Mouse (Mus musculus) T-cell, adult 2 months (primary cell): Measurements from ENCODE around the gene Rragd.

Source experiments
- DNase-seq: peaks from one replicate; pipeline ENCODE4 v3.0.0; 2022; ENCODE audit warnings: low spot score

The Rragd gene

GRCm38 (mm10) chr4:33049601-33050000 is 66.8 kb downstream of the Rragd start:
- DNase-seq: no peak

DNA sequence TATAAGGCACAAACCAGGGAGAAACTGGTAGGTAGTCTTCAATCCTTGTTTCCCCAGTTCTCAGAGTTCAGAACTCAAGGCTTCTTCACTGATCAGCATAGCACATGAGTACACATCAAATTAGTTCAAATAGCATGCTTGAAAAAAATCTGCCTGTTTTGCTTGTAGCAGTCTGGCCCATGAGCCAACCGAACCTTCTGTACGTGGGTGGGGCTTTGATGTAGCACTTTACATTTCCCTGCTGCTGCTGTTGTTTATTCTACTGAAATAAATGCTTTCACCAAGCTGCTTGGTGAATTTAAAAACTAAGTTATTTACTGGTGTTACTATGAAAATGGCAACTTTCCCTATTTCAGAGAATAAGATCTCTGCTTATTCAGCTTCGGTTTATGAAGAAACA is 69.2 kb downstream of the Rragd start:
- DNase-seq: no peak

DNA sequence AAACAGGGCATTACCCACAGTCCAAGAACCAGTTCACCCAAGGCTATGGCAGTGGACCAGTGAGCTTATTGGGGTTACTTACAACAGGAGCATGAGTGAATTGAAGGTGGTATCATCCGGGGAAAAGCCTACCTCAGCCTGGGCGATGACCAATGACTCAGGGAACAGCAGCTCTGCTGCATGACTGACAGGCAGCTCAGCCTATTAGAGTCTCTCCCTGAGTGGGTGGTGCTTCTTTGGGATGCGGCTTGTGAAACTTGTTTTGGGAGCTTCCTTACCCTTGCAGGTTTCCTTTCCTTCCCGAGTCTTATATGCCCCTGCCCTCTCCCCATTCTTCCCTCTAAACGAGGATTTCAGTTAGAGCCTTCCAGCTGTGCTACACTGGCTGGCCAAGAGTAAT is 69.8 kb downstream of the Rragd start:
- no peak for DNase-seq

GRCm38 (mm10) chr4:33054426-33054825 is 71.6 kb downstream of the Rragd start:
- DNase-seq: no peak

- no peak for DNase-seq
Observed at GRCm38 (mm10) chr4:33056317-33056716, 73.5 kb downstream of the Rragd start.

GRCm38 (mm10) chr4:33057890-33058687 is 75.3 kb downstream of the Rragd start:
- DNase-seq: no peak

DNA sequence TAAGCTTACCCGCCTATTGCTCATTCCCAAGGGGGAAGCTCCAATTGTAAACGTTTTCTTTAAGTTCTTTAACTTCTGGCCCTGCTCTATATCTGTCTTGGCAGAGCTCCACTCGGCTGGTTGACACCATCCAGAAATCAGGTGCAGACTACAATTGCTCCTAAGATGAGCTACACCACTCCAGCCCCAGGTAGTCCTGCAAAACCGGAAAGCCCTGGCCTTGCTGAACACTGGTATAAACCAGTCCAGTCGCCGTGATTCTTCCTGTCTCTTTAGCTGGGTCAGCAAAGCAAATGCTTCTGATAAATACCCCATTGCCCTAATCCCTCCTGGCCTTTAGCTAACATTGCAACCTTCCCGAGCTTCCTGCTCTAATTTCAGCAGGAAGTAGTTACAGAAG is 78.3 kb downstream of the Rragd start:
- no peak for DNase-seq

DNA sequence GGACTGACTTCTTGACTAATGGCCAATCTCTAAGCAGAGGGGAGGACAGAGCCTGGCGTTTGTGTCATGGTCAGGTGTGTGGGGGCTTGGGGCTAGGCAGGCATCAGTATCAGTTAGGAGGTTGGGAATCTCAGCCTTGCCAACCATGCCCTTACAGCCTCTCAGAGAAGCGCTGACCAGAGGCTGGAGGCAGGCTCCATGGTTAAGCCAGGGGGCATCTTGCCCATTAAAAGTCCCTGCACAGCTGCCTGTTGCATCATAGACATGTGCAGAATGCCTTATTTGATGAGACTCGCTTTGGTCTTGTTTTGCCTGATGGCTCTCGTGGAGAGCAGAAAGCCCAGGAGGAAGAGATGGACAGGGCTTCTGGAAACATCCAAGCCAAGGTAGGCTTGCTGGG is 80.1 kb downstream of the Rragd start, which contains the start of gene Gabrr2:
Gene Gabrr2 (plus strand): TSS at position 19 of the 400 bp plus-strand sequence.
- DNase-seq: no peak

- DNase-seq: no peak
Observed at GRCm38 (mm10) chr4:33064986-33065385, 82.1 kb downstream of the Rragd start.

DNA sequence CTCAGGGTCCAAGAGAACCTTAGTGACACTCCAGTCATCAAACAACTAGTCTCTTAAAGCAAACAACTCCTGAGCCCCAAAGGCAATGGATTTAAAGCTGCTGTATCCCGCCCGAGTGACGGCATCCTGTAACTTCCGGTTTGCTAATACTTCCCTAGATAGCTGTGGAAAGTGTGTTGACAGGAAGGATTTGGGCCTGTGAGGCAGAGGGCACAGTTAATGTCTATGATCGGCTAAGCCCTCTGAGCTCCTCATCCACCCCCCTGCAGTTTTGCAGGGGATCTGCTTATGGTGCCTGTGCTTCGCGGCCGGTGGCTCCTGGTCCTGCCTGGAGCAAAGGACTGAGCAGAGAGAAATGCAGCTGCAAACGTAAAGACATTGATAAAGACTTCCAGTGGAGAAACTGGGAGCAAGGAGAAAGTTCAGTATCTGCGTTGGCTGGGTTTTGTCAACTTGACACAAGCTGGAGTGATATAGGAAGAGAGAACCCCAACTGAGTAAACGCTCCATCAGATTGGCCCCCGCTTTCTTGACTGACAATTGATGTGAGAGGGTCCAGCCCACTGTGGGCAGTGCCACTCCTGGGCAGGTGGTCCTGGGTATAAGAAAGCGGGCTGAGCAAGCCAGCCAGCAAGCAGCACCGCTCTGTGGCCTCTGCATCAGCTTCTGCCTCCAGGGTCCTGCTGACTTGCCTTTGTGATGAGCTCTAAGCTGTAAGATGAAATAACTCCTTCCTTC is 83.6 kb downstream of the Rragd start:
- DNase-seq: no peak

DNA sequence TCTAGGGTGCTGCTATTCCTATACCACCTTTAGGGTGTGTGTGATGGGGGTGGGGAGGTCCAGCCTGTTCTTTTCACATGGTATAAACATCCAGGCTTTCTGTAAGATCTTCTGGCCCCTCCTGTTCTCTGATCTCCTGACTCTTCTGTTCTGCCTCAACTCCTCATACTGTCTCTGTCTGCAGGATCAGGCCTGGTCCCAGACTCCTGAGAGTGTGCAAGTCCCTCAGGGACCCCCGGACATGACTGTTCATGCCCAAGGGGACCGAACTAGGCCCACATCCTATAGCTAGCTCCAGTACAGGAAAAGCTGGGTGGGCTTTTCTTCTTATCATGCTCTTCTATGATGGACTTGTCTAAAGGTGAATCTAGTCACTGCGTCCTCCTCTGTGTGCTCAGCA is 84.5 kb downstream of the Rragd start:
- DNase-seq: no peak

DNA sequence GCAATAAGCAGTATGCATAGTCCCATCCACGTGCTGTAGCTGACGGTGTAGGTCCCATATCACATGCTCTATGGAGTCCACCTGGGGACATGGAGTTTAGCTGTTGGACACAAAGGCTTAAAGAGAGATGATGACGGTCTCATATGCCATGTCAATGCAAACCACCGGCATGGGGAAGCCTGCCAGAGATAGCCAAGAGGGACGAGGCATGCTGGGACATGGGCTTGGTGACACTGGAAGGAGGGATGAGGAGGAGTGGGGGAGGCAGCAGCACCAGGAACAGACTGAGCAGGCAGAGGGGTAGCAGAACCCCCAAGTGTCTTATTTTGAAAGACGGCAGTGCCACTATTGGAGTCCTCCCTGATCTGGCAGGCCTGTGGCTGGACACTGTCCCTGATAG is 85.0 kb downstream of the Rragd start:
- no peak for DNase-seq

DNA sequence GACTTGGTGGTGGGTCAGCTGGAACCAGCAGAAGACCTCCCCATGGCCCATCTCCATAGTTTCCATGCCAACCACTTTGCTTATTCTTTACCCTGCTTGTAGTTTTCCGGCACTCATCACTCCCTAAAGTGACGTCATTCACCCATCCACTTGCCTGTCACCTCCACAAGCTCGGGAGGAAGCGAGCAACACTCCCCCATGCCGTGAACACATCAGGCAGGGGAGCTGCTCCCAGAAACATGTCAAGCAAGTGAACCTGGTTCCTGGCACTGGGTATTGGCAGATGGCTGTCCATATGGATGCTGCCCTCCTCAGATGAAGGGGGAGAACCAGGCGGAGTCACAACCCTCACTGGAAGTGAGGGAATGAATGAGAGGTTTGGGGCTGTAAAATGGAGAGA is 86.1 kb downstream of the Rragd start:
- DNase-seq: no peak

GRCm38 (mm10) chr4:33070326-33070725 is 87.5 kb downstream of the Rragd start:
- no peak for DNase-seq

- DNase-seq: no peak
Observed at GRCm38 (mm10) chr4:33071337-33071736, 88.5 kb downstream of the Rragd start.
